Mouse (Mus musculus) liver, embryonic 14.5 days (tissue): ENCODE measurements around the gene Cavin4. TPM values are rescaled to one million over a fixed set of nuclear protein-coding genes. Genes with fewer than 3 reads are reported as not detected.

ENCODE experiments used
- ATAC-seq: fragments of 200-750 bp; cut with Nextera tagmentation; 2 replicates; pipeline ENCODE4 v1.8.0; 2017; ENCODE audit warnings: moderate number of reproducible peaks, mild to moderate bottlenecking, moderate library complexity; ENCODE audit not compliant: insufficient read depth
- DNase-seq, 3 experiments: peaks; one replicate each; pipeline ENCODE4 v3.0.0-alpha.2; 2012 to 2013; ENCODE audit warnings: low read depth in 3 of 3, low spot score in 3 of 3
- H3K27ac ChIP-seq: fragments of 300-500 bp; sonication (generic); 2 replicates; pipeline ENCODE4 v1.5.1; 2014; ENCODE audit warnings: moderate library complexity, mild to moderate bottlenecking, control low read depth, inconsistent platforms
- H3K27me3 ChIP-seq: fragments of 300-500 bp; sonication (generic); 2 replicates; pipeline ENCODE4 v1.6.1; 2014; ENCODE audit warnings: mild to moderate bottlenecking, low read length, moderate library complexity; ENCODE audit not compliant: control insufficient read depth, insufficient read depth
- H3K36me3 ChIP-seq: fragments of 300-500 bp; sonication (generic); replicated peaks from 2 replicates; pipeline ENCODE4 v1.6.1; 2014; ENCODE audit warnings: low read depth; ENCODE audit not compliant: control insufficient read depth, insufficient read depth
- H3K4me1 ChIP-seq, 2 experiments: fragments of 200-500 bp in 1 of 2; fragments of 300-500 bp in 1 of 2; sonication (generic) in 1 of 2; replicated peaks; 2 replicates each; pipeline ENCODE4 v1.6.1; 2012 to 2014; ENCODE audit warnings: antibody characterized with exemption in 1 of 2, inconsistent platforms in 1 of 2, low read length in 1 of 2; ENCODE audit not compliant: control insufficient read depth in 2 of 2, insufficient read depth in 2 of 2
- H3K4me2 ChIP-seq: fragments of 300-500 bp; sonication (generic); 2 replicates; pipeline ENCODE4 v1.6.1; 2014; ENCODE audit warnings: low read depth, mild to moderate bottlenecking, control low read depth, moderate library complexity
- H3K4me3 ChIP-seq, 2 experiments: fragments of 200-500 bp in 1 of 2; fragments of 300-500 bp in 1 of 2; sonication (generic) in 1 of 2; 2 replicates each; pipeline ENCODE4 v1.5.1; 2012 to 2014; ENCODE audit warnings: low read depth in 2 of 2, low read length in 2 of 2, mild to moderate bottlenecking in 2 of 2, control low read depth in 1 of 2, inconsistent platforms in 1 of 2, moderate library complexity in 1 of 2; ENCODE audit not compliant: insufficient read depth in 1 of 2
- H3K9ac ChIP-seq: fragments of 300-500 bp; sonication (generic); replicated peaks from 2 replicates; pipeline ENCODE4 v1.6.1; 2014; ENCODE audit warnings: mild to moderate bottlenecking, control low read depth, moderate library complexity
- H3K9me3 ChIP-seq: fragments of 300-500 bp; sonication (generic); 2 replicates; pipeline ENCODE4 v1.6.1; 2016; ENCODE audit warnings: low read length, mixed read lengths; ENCODE audit not compliant: control insufficient read depth
- CTCF ChIP-seq: IDR thresholded peaks from 2 replicates; pipeline ENCODE4 v1.5.1; 2016; ENCODE audit warnings: antibody characterized with exemption, low read depth, control low read depth
- EP300 ChIP-seq: IDR thresholded peaks from 2 replicates; pipeline ENCODE4 v1.6.1; 2016; ENCODE audit warnings: antibody characterized with exemption, low read depth
- WGBS: fragments of 180-500 bp; shearing (Covaris S2); extraction: QIAGEN DNeasy Blood & Tissue Kit; methylation state at CpG from one replicate; pipeline ENCODE4 v1.1.7; 2014; ENCODE audit not compliant: insufficient replicate concordance; 5-methylcytosine and 5-hydroxymethylcytosine counted together
- polyA plus RNA-seq, 2 experiments: library from polyadenylated mRNA; depleted of rRNA in 1 of 2; stranded (reverse) in 1 of 2; unstranded in 1 of 2; fragments of >200 nt; fragmentation: Nextera tagmentation in 1 of 2; extraction: Ambion mirVana in 1 of 2; gene quantifications; 2 replicates each; pipeline versions ENCODE4 v1.2.1 to v1.2.3; 2012 to 2014

Cavin4 gene
- polyA plus RNA-seq, 2 experiments = 0.03 TPM; not detected in 1

- Histone ChIP-seq H3K4me1 (no peaks in the 10 kb centered on the region), H3K9me3 (no peaks in the 10 kb centered on the region), H3K4me2 (no peak overlapping the region), H3K36me3 (no peaks in the 10 kb centered on the region), H3K9ac (no peak overlapping the region), H3K27ac (no peak overlapping the region), H3K4me3 (no peak overlapping the region), H3K27me3 (no peaks in the 10 kb centered on the region)
- WGBS = 72% methylated on average over 7 of the region's 7 CpGs
- DNase-seq (no peak), ATAC-seq (no peak)
- TF ChIP-seq EP300 (no peak), CTCF (no peak)
Observed at GRCm38 (mm10) chr4:48622946-48623345, 40.4 kb upstream of the Cavin4 start.

GRCm38 (mm10) chr4:48624961-48625360, 38.4 kb upstream of the Cavin4 start:
- Histone ChIP-seq H3K9ac (no peak overlapping the region), H3K27me3 (no peaks in the 10 kb centered on the region), H3K27ac (no peak overlapping the region), H3K36me3 (no peaks in the 10 kb centered on the region), H3K9me3 (no peaks in the 10 kb centered on the region), H3K4me3 (no peak overlapping the region), H3K4me1 (no peaks in the 10 kb centered on the region), H3K4me2 (no peak overlapping the region)
- no peak for DNase-seq
- no peak for ATAC-seq
- 69% methylated on average over 6 of the region's 6 CpGs for WGBS
- TF ChIP-seq EP300 = no peak
- TF ChIP-seq CTCF = no peak

- DNase-seq (no peak), ATAC-seq (no peak)
- TF ChIP-seq CTCF = no peak
- no peak for TF ChIP-seq EP300
- Histone ChIP-seq H3K27ac (no peak overlapping the region), H3K9me3 (no peaks in the 10 kb centered on the region), H3K36me3 (no peaks in the 10 kb centered on the region), H3K4me1 (no peaks in the 10 kb centered on the region), H3K9ac (no peak overlapping the region), H3K27me3 (no peaks in the 10 kb centered on the region), H3K4me2 (no peak overlapping the region), H3K4me3 (no peak overlapping the region)
- 72% methylated on average over 9 of the region's 9 CpGs for WGBS
Observed at GRCm38 (mm10) chr4:48625836-48626235, 37.5 kb upstream of the Cavin4 start.

GRCm38 (mm10) chr4:48629445-48629844, 33.9 kb upstream of the Cavin4 start:
- DNase-seq = no peak
- Histone ChIP-seq H3K27me3 (no peaks in the 10 kb centered on the region), H3K4me2 (no peak overlapping the region), H3K27ac (no peak overlapping the region), H3K9me3 (no peaks in the 10 kb centered on the region), H3K36me3 (no peaks in the 10 kb centered on the region), H3K4me1 (no peaks in the 10 kb centered on the region), H3K4me3 (no peak overlapping the region), H3K9ac (no peak overlapping the region)
- TF ChIP-seq CTCF = no peak
- ATAC-seq = no peak
- WGBS = 85% methylated on average over 13 of the region's 13 CpGs

- Histone ChIP-seq H3K27ac (no peak overlapping the region), H3K9ac (no peak overlapping the region), H3K4me1 (no peaks in the 10 kb centered on the region), H3K9me3 (no peaks in the 10 kb centered on the region), H3K4me2 (no peak overlapping the region), H3K4me3 (no peak overlapping the region), H3K27me3 (no peaks in the 10 kb centered on the region), H3K36me3 (no peaks in the 10 kb centered on the region)
- DNase-seq = no peak
- TF ChIP-seq CTCF (no peak), EP300 (no peak)
- 66% methylated on average over 6 of the region's 6 CpGs for WGBS
- ATAC-seq = no peak
Observed at GRCm38 (mm10) chr4:48633529-48633928, 29.8 kb upstream of the Cavin4 start.
